Mouse (Mus musculus): ENCODE results near the gene Abi3. TPM values are rescaled to one million over a fixed set of nuclear protein-coding genes. Genes with fewer than 3 reads are reported as not detected.
A peak's percentile ranks its signal among the peaks of the same experiment; 100 is the strongest.
"Not testable (repeated sequence)": the region's sequence is repeated elsewhere in the genome, so short reads cannot be mapped to it uniquely, and the experiment has no call there.

The Abi3 gene
- not detected for polyA plus RNA-seq (2021)

DNA sequence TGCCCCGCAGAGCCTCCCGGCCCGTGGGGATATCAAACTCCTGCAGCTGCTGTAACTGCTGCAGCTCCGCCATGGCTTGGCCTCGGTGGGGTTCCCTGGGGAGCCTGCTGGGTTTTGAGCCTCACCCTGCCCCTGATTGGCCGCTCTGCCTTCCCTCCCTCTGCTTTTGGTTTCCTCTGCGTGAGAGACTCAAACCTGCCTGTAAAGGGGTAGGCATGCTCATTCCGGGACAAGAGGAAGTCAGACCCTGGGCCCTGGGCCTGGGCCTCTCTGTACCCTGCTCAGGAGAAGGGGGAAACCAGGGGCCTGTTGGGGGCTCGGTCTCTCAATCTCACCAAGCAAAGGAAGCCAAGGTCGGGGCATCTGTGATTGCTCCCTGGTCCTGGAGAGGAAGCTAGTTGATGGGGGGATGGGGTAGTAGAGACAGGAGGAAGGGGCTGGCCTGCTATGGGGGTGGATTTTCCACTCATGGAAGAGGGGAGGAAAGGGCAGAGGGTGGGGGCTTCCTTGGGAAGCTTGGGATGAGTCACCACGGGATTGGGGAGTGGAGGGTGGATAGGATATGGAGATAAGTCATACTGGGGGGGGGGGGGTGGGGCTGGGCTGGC is at the start of gene Abi3:
Gene Abi3, minus strand, starts transcription at position 403 of the 608 bp plus-strand sequence.
- TF ChIP-seq CTCF (IDR thresholded peaks at IDR 0.05): no peak
- ATAC-seq (no peak), DNase-seq (ENCODE audit: low read depth, low spot score) (no peak)
- in situ Hi-C loops (cut with MboI; ENCODE audit: low pct_unique_long_range_greater_than_20kb): no loop called here
- CTCF ChIA-PET: no interaction called here
- POLR2A ChIA-PET: interaction anchor here (1.2 kb wide), 1 partner anchor 11 kb away, joined by 4 read pairs; no protein-coding TSS in a partner anchor
- H3K27me3 ChIP-seq: no peaks in the 10 kb centered on the region

DNA sequence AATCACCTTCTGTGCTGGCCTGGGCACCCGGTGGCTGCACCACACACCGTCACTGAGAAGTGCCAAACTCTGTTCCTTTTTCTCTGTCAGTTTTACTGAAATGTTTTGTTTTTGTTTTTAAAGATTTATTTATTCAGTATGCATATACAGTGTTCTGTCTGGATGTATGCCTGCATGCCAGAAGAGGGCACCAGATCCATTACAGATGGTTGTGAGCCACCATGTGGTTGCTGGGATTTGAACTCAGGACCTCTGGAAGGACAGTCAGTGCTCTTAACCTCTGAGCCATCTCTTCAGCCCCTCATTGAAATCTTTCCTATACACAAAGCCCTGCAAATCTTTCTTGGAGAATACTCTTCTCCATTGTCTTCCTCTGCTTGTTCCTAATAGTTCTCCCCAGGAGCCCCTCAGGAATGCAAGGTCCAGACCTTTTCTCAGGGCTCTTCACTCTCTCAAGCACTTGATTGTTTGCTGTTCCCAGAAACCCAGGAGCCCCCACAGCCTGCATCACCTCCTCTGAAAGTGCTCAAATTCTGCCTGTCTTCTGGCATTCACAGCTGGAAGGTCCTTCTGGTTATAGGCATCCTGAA is 48.3 kb upstream of the Abi3 start:
- DNase-seq (ENCODE audit: low read depth, low spot score) (no peak), ATAC-seq (no peak)
- ChIA-PET POLR2A (interaction anchor here (0.6 kb wide), 1 partner anchor 64 kb away, joined by 3 read pairs; no protein-coding TSS in a partner anchor), CTCF (no interaction called here)
- TF ChIP-seq CTCF (IDR thresholded peaks at IDR 0.05): peak; percentile 60
- H3K27me3 ChIP-seq: no peaks in the 10 kb centered on the region
- in situ Hi-C loops (cut with MboI; ENCODE audit: low pct_unique_long_range_greater_than_20kb): loop anchor here (25.0 kb wide), 1 partner anchor 97 kb away; no protein-coding TSS in a partner anchor

DNA sequence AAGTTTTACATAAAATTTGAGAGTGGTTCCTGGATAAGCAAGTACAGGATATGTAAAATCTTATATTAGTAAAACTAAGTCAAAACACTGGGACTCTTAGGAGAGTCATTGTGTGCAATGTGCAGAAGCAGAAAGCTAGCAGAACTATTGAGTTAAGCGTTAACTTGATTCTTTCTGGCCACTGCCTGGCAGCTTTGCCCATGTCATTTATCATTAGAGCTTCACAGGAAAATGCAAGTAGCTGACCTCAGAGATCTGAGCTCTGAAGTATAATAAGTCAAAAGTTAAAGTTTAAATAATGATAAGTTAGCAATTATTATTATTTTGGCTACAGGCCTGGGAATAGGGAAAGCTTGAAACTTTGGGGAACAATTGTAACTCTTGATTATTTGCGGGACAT is 37.6 kb upstream of the Abi3 start:
- CTCF ChIA-PET; POLR2A ChIA-PET; ATAC-seq; DNase-seq (ENCODE audit: low read depth, low spot score); H3K27me3 ChIP-seq: not testable (repeated sequence)
- in situ Hi-C loops (cut with MboI; ENCODE audit: low pct_unique_long_range_greater_than_20kb): loop anchor here (25.0 kb wide), 1 partner anchor 107 kb away; no protein-coding TSS in a partner anchor

DNA sequence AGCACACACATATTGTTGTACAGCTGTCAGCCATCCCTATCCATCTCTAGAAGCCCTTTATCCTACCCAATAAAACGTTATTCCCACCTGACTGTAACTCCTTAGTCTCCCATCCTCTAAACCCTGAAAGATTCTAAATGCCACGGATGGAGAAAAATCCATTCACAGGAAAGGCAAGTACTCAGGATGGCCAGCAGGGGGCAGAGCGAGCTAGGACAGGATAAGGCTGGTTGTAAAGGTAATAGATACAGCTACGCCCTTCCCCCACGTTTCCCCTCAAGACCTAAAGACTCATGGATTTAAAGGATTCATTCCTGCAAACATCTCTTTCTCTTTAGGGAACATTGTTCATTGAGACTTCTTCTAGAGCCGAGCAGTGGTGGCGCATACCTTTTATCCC is 34.0 kb upstream of the Abi3 start:
- DNase-seq (ENCODE audit: low read depth, low spot score): no peak
- TF ChIP-seq CTCF (IDR thresholded peaks at IDR 0.05): peak; percentile 86
- no peak for ATAC-seq
- H3K27me3 ChIP-seq: no peaks in the 10 kb centered on the region
- CTCF ChIA-PET: interaction anchor here (1.3 to 1.8 kb wide), 5 partner anchors 41 to 158 kb away, joined by 3 read pairs; partner anchors contain the start of gene Snf8
- in situ Hi-C loops (cut with MboI; ENCODE audit: low pct_unique_long_range_greater_than_20kb): loop anchor here (25.0 kb wide), 1 partner anchor 111 kb away; no protein-coding TSS in a partner anchor
- POLR2A ChIA-PET: no interaction called here

DNA sequence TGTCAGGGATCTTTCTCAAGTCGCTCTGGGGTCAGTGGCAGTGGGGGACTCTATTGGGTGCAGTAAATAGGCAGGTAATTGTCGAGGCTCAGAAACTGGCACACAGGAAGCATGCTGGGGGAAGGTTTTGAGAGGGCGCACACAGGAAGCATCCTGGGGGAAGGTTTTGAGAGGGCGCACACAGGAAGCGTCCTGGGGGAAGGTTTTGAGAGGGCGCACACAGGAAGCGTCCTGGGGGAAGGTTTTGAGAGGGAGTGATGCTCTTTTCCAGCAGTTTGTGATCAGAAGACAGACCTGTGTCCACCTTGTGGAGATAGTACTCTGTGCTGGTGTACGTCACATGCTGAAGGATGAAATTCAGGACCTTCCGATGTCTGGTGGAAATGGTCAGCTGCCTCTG is 33.5 kb upstream of the Abi3 start:
- no peaks in the 10 kb centered on the region for H3K27me3 ChIP-seq
- TF ChIP-seq CTCF (IDR thresholded peaks at IDR 0.05): no peak
- no peak for DNase-seq (ENCODE audit: low read depth, low spot score)
- ChIA-PET POLR2A (no interaction called here), CTCF (interaction anchor here (1.3 to 1.8 kb wide), 4 partner anchors 48 to 158 kb away, joined by 3 read pairs; partner anchors contain the start of gene Snf8)
- in situ Hi-C loops (cut with MboI; ENCODE audit: low pct_unique_long_range_greater_than_20kb): loop anchor here (25.0 kb wide), 1 partner anchor 111 kb away; no protein-coding TSS in a partner anchor
- ATAC-seq: no peak

DNA sequence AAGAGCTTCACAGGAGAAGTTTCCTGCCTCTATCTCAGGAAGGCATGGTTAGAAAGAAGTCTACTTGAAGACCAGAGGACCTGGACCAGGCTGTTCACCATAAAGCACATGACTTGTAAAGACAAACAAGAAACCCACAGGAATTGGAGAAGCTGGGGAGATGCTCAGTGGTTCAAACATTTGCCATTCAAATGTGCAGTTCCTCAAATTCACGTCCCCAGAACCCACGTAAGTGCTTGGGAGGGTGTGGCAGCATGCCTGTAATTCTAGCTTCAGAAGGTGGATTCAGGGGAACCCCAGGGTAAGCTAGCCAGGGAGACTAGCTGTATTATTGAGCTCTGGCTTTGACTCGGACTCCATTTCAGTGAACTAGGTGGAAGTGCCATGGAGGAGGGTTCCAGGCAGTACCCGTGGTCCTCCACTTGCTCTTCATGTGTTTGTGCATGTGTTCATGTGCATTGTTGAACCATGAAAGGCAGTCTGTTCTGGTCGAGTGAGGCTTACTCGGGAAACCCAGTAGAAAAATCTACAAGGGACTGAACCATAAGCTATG is 27.7 kb upstream of the Abi3 start:
- no peak for TF ChIP-seq CTCF (IDR thresholded peaks at IDR 0.05)
- ATAC-seq (no peak), DNase-seq (ENCODE audit: low read depth, low spot score) (no peak)
- no peaks in the 10 kb centered on the region for H3K27me3 ChIP-seq
- ChIA-PET CTCF (interaction anchor here (1.4 kb wide), 1 partner anchor 109 kb away, joined by 3 read pairs; no protein-coding TSS in a partner anchor), POLR2A (interaction anchor here (0.6 kb wide), 1 partner anchor 180 kb away, joined by 3 read pairs; no protein-coding TSS in a partner anchor)
- in situ Hi-C loops (cut with MboI; ENCODE audit: low pct_unique_long_range_greater_than_20kb): no loop called here

DNA sequence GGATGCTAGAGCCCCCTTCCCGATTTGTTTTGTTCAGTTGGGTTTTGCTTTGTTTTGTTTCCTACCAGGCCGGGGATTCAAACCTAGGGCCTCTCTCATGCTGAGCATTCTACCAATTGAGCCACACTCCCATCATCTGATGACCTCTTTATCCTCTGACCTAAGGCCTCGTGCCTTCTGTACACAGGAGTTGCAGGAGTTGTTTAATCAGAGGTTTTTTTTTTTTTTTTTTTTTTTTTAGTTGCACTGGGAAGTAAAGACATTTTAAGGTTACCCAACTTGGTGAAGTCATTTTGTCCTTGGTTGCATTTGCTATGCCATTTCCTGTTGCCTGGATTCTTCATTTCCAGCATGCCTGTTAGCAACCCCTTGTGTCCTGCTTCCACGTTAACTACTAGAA is 27.2 kb upstream of the Abi3 start:
- no peak for DNase-seq (ENCODE audit: low read depth, low spot score)
- POLR2A ChIA-PET: no interaction called here
- no peak for TF ChIP-seq CTCF (IDR thresholded peaks at IDR 0.05)
- in situ Hi-C loops (cut with MboI; ENCODE audit: low pct_unique_long_range_greater_than_20kb): no loop called here
- no peak for ATAC-seq
- CTCF ChIA-PET: no interaction called here
- no peaks in the 10 kb centered on the region for H3K27me3 ChIP-seq

DNA sequence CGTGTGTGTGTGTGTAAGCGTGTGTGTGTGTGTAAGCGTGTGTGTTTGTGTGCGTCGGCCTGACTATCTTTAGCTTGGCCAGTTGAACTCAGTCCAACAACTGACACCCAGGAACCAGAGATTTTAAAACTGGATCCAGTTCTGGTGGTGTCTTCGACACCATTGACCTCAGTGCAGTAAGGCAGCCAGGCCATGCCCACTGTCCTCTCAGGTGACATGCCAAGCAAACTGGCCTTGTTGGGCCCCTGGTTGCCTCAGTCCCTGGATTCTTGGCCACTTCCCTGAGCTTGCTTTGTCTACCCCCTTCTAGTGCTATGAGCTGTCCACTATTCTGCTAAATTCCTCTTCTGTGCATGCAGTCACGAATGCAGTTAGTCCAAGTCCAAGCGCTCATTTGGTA is 19.1 kb upstream of the Abi3 start:
- in situ Hi-C loops (cut with MboI; ENCODE audit: low pct_unique_long_range_greater_than_20kb): no loop called here
- H3K27me3 ChIP-seq: no peaks in the 10 kb centered on the region
- no peak for TF ChIP-seq CTCF (IDR thresholded peaks at IDR 0.05)
- ChIA-PET POLR2A (no interaction called here), CTCF (no interaction called here)
- DNase-seq (ENCODE audit: low read depth, low spot score): no peak
- no peak for ATAC-seq

DNA sequence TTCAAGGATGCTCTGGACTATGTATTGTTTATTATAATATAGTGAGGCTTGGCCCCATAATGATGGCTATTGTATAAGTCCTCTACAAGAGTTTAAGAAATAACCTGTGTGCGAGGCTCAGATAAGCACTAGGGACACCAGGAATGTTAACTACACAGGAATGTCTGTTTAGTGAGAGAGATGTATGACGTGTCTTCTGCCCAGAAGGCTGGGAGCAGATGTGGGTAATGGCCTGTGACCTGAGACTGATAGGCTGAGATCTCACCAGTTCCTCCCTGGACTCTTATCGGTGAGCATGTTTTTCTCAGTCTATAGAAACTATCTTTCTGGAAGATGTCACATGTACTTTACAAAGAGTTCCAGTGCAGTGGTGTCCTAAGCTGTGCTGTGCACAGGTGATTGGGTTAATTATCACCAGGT is 17.8 kb upstream of the Abi3 start:
- peak; percentile 18 for ATAC-seq
- peak; percentile 19 for DNase-seq (ENCODE audit: low read depth, low spot score)
- in situ Hi-C loops (cut with MboI; ENCODE audit: low pct_unique_long_range_greater_than_20kb): no loop called here
- POLR2A ChIA-PET: no interaction called here
- TF ChIP-seq CTCF (IDR thresholded peaks at IDR 0.05): no peak
- no peaks in the 10 kb centered on the region for H3K27me3 ChIP-seq
- CTCF ChIA-PET: no interaction called here

DNA sequence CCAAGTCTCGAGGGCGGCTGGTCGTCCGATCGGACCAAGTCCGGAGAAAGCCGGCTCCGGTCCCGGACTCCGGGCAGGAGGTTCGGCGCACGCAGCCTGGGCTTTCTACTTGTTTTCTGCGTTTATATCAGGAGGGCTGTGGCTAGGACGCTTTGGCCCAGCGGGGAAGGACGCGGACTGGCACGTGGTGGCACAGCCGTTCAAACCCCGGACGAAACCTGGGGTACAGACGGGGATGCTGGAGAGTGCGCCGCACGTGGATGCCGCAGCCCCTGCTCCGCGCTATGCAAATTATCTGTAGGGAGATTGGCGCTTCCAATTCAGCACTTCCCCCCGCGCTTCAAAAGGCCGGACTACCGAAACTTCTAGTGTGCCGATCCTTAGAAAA is 17.2 kb upstream of the Abi3 start:
- DNase-seq (ENCODE audit: low read depth, low spot score) (peak; percentile 13), ATAC-seq (peak; percentile 41)
- no peak for TF ChIP-seq CTCF (IDR thresholded peaks at IDR 0.05)
- in situ Hi-C loops (cut with MboI; ENCODE audit: low pct_unique_long_range_greater_than_20kb): no loop called here
- POLR2A ChIA-PET: no interaction called here
- CTCF ChIA-PET: no interaction called here
- H3K27me3 ChIP-seq: no peaks in the 10 kb centered on the region

Measured in Patski (cell line).